Mouse (Mus musculus) C2C12 (cell line): ENCODE data around the gene 9230102O04Rik.

Experiments used
- CEBPB ChIP-seq: IDR thresholded peaks from one replicate; pipeline ENCODE4 v1.6.1; 2011; ENCODE audit warnings: low read depth, mild to moderate bottlenecking, control low read depth, moderate library complexity
- CTCF ChIP-seq: IDR thresholded peaks from one replicate; pipeline ENCODE4 v1.5.1; 2011; ENCODE audit not compliant: control insufficient read depth, insufficient read depth, insufficient read length
- MAX ChIP-seq: IDR thresholded peaks from one replicate; pipeline ENCODE4 v1.6.1; 2011; ENCODE audit warnings: mild to moderate bottlenecking, control low read depth
- MYOD1 ChIP-seq: IDR thresholded peaks from one replicate; pipeline ENCODE4 v1.6.1; 2011; ENCODE audit warnings: low read depth; ENCODE audit not compliant: control insufficient read depth, insufficient read length
- MYOG ChIP-seq: IDR thresholded peaks from one replicate; pipeline ENCODE4 v1.6.1; 2011; ENCODE audit not compliant: control insufficient read depth, insufficient read length; ENCODE audit errors: extremely low read depth
- USF1 ChIP-seq: IDR thresholded peaks from one replicate; pipeline ENCODE4 v1.6.1; 2011; ENCODE audit warnings: low read depth, mild to moderate bottlenecking, control low read depth, moderate library complexity

DNA sequence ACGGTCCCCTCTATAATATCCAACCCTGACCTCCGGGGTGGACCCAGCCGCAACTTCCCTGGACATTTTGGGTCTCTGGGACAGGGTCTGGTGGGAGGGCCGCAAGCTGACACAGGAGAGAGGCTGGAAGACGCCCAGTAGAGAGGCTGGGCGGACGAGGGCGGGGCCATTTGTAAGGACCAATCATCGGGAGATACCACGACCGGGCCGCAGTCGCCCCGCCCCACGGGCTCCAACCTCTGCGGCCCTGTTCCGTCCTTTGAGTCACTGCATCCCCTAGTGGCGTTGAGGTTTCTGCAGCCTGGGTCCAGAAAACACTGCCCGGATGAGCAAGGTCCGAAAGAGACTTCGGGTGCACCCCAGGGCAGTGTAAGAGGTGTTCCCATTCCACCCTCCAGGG lies 9.8 kb downstream of the 9230102O04Rik start:
- TF ChIP-seq MYOG (no peak), MAX (no peak), CTCF (peak; percentile 83), MYOD1 (no peak), USF1 (no peak), CEBPB (no peak)
